Mouse (Mus musculus): Measurements from ENCODE around the gene Csrp2.

Csrp2 gene

GRCm38 (mm10) chr10:110919531-110920343 lies at the start of gene Csrp2:
Gene Csrp2, plus strand, starts transcription at chr10:110919789.
- peak; percentile 88 for DNase-seq (ENCODE audit: low read depth, low spot score)

- no peak for DNase-seq (ENCODE audit: low read depth, low spot score)
These were observed 44.7 kb upstream of the Csrp2 start for GRCm38 (mm10) chr10:110874853-110875252.

DNA sequence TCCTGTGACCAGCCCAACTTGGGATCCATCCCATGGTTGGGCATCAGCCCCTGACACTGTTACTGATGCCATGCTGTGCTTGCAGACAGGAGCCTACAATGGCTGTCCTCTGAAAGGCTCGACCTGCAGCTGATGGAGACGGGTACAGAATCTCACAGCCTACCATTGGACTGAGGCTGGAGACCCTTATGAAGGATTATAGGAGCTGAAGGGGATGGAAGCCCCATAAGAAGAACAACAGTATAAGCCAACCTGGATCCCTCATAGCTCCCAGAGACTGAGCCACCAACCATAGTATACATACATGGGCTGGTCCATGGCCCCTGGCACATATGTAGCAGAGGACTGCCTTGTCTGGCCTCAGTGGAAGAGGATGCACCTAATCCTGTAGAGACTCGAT lies 42.6 kb upstream of the Csrp2 start:
- no peak for DNase-seq (ENCODE audit: low read depth, low spot score)

GRCm38 (mm10) chr10:110877851-110878250 lies 41.7 kb upstream of the Csrp2 start:
- DNase-seq (ENCODE audit: low read depth, low spot score), result no peak

- DNase-seq (ENCODE audit: low read depth, low spot score), result no peak
These were observed 40.9 kb upstream of the Csrp2 start for GRCm38 (mm10) chr10:110878641-110879040.

DNA sequence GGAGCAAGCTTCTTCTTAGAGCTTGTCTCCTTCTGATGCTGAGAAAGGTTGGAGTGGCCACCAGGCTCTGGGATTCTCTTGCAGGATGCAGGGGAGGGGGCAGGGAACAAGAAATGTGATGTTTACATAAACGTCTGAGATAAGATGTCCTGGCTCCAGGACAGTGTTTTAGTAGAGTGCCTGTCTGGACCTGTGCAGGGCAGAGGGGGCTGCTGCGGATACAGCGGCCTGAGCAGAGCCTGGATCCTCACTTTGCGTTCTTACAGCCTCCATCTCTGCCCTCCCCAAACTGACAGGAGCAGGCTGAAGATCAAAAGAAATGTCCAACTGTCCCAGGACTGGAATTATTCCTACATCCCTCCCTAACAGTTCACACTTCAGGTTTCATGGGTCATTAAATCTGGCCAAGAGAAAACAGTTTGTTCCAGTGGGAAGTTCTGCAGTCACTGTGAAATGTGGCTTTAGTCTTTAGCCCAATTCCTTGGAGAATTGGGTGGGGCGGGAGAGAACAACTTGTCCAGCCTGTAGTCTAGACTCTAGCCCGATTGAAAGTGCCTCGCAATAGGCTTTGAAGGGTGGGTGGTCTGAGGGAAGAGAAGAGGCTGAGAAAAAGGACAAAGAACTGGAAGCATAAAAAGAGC lies 40.0 kb upstream of the Csrp2 start:
- DNase-seq (ENCODE audit: low read depth, low spot score), result no peak

GRCm38 (mm10) chr10:110881346-110881745 lies 38.2 kb upstream of the Csrp2 start:
- no peak for DNase-seq (ENCODE audit: low read depth, low spot score)

DNA sequence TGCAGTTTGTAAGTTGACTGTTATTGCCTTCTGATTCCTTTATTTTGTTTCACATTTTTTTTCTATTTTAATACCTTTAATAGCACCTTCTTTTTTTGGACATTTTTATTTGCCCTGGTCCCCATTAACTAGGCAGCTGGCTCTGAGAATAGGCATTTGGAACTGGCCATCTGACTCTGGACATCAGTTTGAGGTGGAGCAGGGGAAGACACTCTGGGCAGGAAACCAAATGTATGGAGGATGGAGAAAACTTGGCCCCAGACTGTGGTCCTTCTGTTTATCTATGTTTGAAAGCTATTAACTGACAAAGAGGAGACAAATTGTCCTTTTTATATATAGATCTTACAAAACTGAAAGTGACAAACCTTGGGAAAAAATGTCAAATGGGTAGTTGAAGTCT lies 36.9 kb upstream of the Csrp2 start:
- DNase-seq (ENCODE audit: low read depth, low spot score), result no peak

- DNase-seq (ENCODE audit: low read depth, low spot score), result peak; percentile 51
These were observed 28.8 kb upstream of the Csrp2 start for GRCm38 (mm10) chr10:110890656-110891272.

DNA sequence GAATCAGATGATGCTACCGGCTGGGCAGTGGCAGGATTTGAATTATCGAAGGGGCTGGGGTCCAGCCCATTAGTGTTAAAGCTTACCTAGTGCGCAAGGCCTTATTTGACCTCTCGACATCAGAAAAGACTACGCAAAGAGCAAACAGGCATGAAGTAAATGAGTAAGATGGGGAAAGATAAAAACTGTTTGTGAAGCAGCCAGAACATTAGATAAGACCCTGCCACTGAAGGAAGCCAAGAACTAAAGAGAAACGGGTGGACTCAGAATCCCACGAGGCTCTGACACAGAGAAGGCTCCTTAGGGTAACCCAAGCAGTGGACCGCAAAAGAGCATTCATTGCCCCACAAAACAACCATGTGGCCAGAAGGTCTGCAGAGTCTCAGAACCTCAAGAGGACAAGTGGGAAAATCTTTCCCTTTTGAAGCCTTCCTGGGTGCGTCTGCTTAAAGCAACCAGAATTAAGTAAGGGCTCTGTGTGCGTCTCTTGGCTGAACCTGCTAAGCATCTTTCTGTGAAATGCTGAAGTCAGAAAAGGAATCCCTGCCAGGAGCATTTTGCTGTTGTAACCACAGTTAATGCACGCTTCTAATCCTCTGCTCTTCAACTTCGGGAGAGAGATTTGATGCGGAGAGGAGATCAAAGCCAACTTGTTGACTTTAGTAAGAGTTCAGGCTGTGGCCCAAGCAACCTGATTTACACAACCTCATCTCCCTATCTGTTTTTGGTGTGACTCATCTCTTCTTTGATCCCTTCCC lies 19.7 kb upstream of the Csrp2 start:
- no peak for DNase-seq (ENCODE audit: low read depth, low spot score)

DNA sequence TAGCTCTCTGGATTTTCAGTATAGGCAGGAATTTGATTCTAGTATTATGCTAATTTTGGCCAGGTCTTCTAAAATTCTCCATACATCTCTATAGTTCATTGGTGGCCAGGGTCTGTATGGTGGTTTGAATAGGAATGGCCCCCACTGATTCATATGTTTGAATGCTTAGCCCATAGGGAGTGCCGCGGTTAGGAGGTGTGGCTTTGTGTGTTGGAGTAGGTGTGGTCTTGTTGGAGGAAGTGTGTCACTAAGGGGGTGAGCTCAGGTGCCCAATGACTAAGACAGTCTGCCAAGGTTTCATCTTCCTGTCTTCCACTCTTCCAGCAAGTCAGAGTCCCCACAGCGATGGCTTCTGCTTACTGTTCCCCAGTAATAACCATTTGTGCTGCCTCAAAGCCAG lies 15.7 kb upstream of the Csrp2 start:
- no peak for DNase-seq (ENCODE audit: low read depth, low spot score)

DNA sequence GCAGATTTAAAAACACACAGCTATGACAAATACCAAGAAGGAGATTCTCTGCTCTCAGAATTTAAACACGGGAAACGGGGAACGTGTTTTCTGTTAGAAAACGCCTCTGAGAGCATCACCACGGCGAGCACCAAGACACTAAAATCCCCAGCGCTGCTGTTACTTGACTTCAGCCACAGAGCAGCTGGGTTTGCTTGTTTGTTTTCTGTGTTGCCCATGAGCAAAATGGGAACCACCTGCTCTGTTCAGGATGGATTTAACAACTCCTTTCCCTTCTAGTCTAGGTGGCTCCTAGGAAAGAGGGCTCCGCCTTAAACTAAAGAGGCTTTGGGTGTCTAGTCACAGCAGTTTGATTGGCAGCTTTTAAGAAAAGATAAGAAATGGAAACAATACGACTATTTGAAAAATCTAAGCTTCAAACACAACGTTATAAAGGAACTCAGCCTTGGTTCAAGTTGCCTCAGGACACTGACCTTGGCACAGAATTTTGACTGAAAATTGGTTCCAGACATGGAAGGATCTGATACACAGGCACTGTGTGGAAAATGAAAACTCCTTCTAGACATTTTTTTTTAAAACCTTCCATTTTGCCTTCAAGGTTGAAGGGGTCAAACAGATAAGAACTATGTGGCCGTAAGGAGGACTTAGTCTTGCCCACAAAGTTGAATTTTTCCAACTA lies 2.8 kb upstream of the Csrp2 start:
- no peak for DNase-seq (ENCODE audit: low read depth, low spot score)

DNA sequence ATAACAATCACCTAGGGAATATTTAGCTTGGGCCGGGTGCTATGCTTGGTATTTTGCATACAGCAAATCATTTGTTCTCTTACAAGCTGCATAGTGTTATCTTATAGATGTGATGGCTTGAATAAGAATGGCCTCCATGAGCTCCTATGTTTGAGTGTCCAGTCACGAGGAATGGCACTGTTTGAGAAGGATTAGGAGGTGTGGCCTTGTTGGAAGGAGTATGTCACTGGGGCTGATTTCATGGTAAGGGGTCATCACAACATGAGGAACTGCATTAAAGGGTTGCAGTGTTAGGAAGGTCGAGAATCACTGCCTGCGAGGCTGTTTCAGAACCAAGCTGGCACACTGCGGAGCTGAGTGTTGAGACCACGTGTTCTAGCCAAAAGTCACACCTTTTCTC lies 2.1 kb upstream of the Csrp2 start:
- no peak for DNase-seq (ENCODE audit: low read depth, low spot score)

GRCm38 (mm10) chr10:110918414-110919391 lies 886 bp upstream of the Csrp2 start:
- no peak for DNase-seq (ENCODE audit: low read depth, low spot score)

DNA sequence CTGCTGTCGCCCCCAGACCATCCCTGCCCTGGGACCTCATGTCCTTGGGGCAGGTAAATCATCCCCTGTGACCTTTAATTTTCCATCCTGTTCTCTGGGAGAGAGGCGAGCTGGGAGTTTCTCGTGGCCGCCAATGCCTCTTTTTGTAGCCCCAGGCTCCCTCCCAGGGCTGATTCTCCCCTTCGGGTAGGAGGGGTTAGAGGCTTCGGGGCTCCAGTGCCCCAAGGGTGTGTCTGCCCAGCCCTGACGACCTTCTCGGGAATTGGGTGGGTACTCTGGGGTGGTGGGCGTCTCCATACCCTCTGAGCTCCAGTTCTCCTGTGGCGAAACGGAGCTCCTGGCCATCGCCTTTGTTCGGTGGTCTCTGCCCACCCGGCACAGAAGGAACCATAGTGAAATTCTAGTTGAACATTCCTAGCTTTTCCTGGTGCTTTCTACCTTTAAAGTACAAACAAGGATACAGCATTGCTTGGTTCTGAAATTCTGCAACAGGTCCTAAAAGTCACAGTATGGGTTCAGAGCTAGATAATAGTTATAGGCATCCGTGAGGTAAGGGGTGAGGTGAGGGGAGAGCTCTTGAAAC lies 870 bp downstream of the Csrp2 start:
- no peak for DNase-seq (ENCODE audit: low read depth, low spot score)

DNA sequence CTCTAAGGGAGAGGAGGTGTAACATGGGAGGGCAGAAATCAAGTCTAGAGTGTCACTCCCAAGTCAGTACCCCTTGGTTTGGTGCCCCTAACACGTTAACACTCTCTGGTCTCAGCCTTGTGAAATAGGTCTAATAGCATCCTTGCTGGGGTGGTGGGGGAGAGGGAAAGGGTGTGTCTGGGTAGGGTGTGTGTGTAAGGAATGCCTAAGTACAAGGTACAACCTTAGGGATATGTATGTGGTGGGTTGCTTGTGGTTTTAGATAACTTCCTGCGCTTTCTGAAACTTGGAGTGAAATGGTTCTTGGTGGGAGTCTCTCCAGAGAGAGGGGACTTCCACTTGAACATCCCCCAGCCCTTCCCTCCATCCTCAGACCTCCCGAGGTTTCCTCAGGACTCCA lies 2.3 kb downstream of the Csrp2 start:
- DNase-seq (ENCODE audit: low read depth, low spot score), result no peak

- DNase-seq (ENCODE audit: low read depth, low spot score), result no peak
These were observed 3.0 kb downstream of the Csrp2 start for GRCm38 (mm10) chr10:110922612-110923011.

GRCm38 (mm10) chr10:110927491-110927890 lies 7.9 kb downstream of the Csrp2 start:
- no peak for DNase-seq (ENCODE audit: low read depth, low spot score)

DNA sequence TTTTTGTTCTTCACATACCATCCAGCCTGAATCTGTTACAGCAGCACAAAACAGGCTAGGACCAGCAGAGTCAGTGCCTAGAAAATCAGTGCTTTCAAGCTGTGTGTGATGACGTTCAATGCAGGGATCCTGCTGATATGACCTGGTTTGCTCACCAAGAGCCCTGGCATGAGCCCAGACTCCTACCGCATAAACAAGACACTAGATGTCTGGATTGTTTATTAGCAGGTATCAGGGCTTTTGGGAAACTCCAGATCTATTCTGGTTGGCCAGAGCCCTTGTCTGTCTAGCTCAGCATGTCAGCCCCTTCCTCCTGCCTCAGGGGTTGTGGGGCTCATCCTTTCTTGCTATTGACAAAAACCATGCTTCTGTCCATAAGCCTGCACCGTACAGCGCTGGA lies 10.2 kb downstream of the Csrp2 start:
- no peak for DNase-seq (ENCODE audit: low read depth, low spot score)

All from A20 (cell line).